Mouse (Mus musculus) hematopoietic stem cell, adult 5-6 weeks (primary cell): Measurements from ENCODE around the gene Sorbs1. TPM values are rescaled to one million over a fixed set of nuclear protein-coding genes. Genes with fewer than 3 reads are reported as not detected.

Experiments used
- ATAC-seq, 2 experiments: fragments of 125-278 bp in 1 of 2; replicated peaks in 1 of 2; 2 replicates each; pipeline ENCODE4 v1.8.0; 2016 to 2017; ENCODE audit warnings: inconsistent platforms in 2 of 2, mild to moderate bottlenecking in 2 of 2, moderate number of reproducible peaks in 2 of 2, low read depth in 1 of 2, moderate TSS enrichment in 1 of 2; ENCODE audit not compliant: low FRiP score in 2 of 2, poor library complexity in 2 of 2, severe bottlenecking in 2 of 2, insufficient read depth in 1 of 2, low TSS enrichment in 1 of 2
- total RNA-seq: library from RNA; stranded (forward); fragments of 172-1452, 232-1000 nt; gene quantifications from 2 replicates; pipeline ENCODE4 v1.2.3, GENCODE M21; 2017

The Sorbs1 gene
- total RNA-seq, 1 experiment from 2014 or later, result 11.6 TPM

- no peak for ATAC-seq
Measured at GRCm38 (mm10) chr19:40523431-40524005, 9.9 kb upstream of the Sorbs1 start.

DNA sequence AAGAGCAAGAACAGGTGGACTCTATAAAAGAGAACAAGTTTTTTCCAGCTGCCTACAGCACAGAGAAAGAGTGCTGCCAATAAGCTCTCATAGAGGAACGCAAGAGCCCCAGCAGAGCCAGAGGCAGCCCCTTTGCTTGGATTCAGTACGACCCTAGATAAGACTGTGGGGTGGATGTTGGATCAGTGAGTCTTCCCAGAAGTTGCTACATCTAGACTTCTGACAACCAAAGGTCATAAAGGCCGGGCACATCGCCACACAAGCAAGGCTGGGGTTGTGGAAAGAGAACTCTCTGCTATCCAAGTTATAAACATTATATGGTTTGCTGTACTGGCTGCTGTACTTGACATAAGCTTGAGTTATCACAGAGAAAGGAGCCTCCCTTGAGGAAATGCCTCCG is 6.8 kb upstream of the Sorbs1 start:
- ATAC-seq, result no peak

- no peak for ATAC-seq
Measured at GRCm38 (mm10) chr19:40518706-40519105, 5.1 kb upstream of the Sorbs1 start.

GRCm38 (mm10) chr19:40515596-40515995 is 2.0 kb upstream of the Sorbs1 start:
- no peak for ATAC-seq

GRCm38 (mm10) chr19:40514376-40514775 is 797 bp upstream of the Sorbs1 start:
- no peak for ATAC-seq

DNA sequence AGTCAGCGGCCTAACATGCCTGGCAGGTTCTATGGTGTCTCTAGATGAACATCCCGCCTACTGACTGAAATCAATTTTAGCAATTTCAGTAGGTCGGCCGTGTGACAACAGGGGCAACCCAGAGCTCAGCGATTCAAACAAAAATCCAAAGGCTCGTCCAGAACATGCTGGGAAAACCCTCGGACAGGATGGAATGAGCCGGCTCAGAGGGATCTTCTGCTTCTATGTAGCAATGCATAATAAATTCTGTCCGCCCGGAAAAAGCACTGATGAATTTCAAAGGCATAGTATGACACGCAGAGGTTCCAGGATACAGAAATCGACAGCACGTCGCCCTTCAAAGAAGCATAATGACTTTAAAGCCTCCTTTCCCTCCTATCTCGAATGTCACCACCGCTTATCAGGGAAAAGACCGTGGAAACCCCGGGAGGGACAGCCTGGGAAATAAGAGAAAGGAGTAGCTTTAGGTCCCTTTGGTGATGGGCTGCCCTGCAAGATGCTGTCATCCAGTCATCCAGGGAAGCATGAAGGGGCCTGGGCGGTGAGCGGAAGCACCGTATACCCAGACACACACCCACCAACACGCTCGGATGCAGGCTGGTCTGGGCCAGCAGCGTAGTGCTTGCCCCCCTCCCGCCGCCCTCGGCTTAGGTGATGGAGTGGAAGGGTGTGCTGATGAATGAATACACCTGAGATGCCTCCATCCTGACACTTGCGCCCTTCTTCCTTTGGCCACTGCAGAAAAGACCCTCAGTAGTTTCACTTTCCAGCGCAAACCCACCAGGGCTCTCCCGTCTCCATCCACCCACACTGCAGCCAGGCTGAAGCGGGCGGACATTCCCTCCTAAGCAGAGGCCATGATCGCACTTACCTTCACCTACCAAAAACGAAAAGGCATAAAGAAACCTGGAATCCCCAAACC is 818 bp downstream of the Sorbs1 start:
- ATAC-seq, result peak; percentile 38; a peak in 3 of 4 replicates

DNA sequence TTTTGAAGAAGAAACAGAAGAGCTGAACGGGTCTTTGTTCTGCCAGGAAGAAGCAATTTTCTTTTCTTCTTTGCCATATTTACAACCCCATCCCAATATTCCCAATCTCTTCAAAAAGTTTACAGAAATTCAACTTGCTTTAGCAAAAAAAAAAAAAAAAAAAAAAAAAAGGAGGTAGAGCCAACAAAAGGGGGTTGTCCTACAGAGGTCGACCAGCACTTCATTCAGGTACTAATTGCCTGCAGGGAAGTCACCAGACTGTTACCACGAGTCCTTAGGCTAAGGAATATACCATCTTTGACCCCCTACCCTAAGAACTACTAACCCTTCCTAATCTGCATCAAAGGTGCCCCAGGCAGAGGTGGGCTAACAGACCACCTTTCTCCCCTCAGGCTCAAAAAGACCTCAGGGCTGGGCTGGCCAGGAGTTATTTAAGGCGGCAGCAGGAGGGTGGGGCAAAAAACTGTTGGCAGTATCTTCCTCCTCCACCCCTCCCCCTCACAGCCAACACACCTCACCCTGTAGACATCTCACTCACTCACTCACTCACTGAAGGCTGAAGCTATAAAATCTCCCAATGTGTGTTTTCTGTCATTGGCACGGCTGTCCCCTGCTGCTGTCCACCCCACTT is 1.8 kb downstream of the Sorbs1 start:
- no peak for ATAC-seq

DNA sequence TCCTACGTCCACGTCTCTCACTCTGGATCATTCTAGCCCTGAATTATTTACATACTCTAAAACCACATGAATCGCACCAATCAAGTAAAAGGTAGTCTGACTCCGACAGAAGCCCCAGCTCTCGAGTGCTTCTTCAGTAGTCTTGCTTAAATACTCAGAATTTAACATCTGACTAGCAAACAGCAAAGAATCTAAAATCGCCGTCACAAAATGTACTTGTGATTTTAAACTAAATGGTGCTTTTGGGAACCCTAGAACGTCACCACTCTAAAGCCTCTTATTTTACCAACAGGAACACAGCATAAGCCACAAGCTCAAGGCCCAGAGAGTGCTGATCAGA is 2.5 kb downstream of the Sorbs1 start:
- ATAC-seq, result no peak

GRCm38 (mm10) chr19:40510387-40511099 is 3.0 kb downstream of the Sorbs1 start:
- ATAC-seq, result no peak

DNA sequence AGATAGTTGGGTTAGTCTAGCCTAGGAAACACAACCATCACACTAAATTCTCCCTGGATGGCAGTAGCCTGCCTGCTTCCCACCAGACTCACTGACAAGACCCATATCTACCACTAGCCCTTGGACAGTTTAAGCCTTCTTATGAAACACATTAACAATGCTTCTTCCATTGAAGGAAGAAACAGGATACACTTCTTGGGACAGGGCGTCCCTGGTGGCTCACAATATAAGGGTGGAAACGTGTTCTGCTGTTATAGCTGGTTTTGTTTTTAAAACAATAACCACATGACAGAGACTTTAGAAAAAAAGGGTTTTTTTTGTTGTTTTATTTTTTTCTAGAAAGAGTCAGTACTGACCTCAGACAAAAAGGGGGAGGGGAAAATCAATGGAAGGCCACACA is 4.3 kb downstream of the Sorbs1 start:
- no peak for ATAC-seq

DNA sequence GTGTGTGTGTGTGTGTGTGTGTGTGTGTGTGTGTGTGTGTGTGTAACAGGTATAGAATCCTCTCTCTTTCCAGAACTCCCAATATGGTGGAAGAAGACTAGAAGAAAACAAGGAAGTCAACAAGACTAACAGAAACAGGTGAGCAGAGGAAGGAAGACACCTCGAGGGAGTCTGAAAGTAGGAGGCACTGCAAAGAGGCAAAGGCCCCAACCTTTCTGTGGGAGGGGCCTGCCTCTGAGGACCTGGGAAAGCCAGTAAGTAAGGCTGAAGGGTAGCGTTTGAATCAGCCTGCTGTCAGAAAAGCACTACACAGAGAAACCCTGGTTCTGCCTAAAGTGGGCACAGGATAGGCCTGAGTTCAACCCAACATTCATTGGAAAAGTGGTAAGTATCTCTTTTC is 4.7 kb downstream of the Sorbs1 start:
- ATAC-seq, result no peak

DNA sequence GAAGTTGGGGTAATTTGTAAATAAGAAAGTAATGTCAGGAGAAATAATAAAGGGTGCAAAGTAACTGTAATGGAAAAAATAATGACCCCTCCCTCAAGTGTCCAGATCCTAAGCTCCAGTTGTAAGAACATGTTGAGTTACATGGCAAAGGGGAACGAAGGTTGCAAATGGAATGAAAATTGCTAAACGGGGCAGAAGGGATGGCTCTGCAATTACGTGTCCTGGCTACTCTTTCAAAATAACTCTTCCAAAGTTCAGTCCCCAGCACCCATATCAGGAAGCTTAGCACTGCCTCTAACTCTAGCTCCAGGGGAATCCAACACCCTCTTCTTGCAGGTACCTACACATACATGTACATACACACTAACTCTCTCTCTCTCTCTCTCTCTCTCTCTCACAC is 6.6 kb downstream of the Sorbs1 start:
- no peak for ATAC-seq

GRCm38 (mm10) chr19:40504336-40504735 is 9.2 kb downstream of the Sorbs1 start:
- no peak for ATAC-seq

DNA sequence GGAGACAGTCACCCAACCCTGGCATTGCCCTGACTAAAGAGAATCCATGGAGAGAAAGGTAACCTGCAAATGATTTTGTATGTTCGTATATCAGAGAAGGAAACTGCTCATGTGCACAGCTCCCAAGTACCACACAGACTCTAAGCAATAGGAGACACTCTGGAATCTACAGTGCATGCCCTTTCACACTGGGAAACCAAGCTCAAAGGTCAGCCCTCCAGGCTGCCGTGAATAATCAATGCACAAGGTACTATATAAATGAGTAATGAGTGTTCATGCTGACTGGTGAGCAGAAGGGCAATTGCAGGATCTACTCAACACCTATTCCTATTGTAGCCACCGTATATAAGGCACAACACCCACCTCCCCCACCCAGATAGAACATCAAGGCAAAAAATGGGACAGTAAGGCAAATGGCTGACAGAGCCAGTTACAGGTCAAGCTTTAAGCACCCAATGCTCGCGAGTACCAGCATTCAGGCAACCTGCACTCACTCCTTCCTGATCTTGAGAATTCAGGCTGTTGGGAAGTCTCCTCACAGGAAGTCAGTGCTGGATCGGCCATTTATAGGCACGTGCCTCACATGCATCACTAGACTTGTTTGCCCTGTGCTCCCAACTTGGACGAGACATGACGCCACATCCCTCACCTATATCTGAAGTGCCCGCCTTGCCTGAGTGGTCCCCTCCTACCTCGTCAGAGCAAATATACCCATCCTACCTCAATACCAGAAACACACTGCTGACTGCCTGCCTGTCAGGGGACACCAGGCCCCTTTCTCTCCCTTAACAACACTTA is 13.4 kb downstream of the Sorbs1 start:
- ATAC-seq, result no peak

DNA sequence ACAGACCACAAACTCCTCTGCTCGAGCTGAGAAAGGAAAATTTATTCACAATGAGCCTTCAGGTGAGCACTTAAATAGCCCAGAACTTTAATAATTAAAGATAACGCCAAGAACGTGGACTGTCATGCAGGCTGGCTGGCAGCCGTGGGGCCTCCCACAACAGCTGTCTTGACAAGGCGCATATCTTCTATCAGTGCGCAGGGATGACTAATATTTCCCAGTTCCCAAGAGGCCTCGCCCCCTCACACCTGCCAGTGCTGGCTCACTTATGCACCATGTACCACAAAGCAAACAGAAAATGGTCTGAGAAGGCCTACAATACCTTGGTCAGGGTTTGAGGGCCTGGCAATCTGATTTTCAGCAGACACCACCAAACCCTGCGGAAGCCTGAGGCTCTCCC is 14.4 kb downstream of the Sorbs1 start:
- ATAC-seq, result no peak

GRCm38 (mm10) chr19:40498162-40498725 is 15.3 kb downstream of the Sorbs1 start:
- ATAC-seq, result no peak
